19 mouse cellular contexts compared by ENCODE assay signal in genomic region chr8:5601116-5601515, GRCm38 (mm10).
DNase-seq lines count a peak whose midpoint lies in the region; ATAC-seq and TF ChIP-seq lines count a peak whose summit lies in the region.
"Had no signal": no experiment of that assay in that cellular context is flagged by ENCODE, and none has a peak within 500 bp of the region (broad histone marks: within the 10 kb centered on the region; RNA-seq: fewer than 3 reads in every experiment).

No protein-coding gene starts in this region.

- TF ChIP-seq CTCF in gastrocnemius, adult 2 months (IDR thresholded peaks at IDR 0.05) = no peak

- no peak overlapping the region for H3K4me3 ChIP-seq in midbrain, embryonic 14.5 days (replicated peaks; ENCODE audit: low read depth, low read length)
- no peak overlapping the region for H3K4me3 ChIP-seq in midbrain, embryonic 11.5 days (ENCODE audit: low read depth, low read length)
- H3K4me3 ChIP-seq in gastrocnemius, adult 2 months = no peak overlapping the region
- H3K4me3 ChIP-seq: embryonic facial prominence, embryonic 13.5 days; hindbrain, embryonic 10.5 days had no signal

- H3K4me1 ChIP-seq in midbrain, embryonic 14.5 days (ENCODE audit: control insufficient read depth, insufficient read depth, low read length) = no peaks in the 10 kb centered on the region
- no peaks in the 10 kb centered on the region for H3K4me1 ChIP-seq in midbrain, embryonic 11.5 days (ENCODE audit: control insufficient read depth, insufficient read depth, low read length)
- H3K4me1 ChIP-seq: embryonic facial prominence, embryonic 13.5 days; hindbrain, embryonic 10.5 days had no signal

- H3K9me3 ChIP-seq in midbrain, embryonic 14.5 days (ENCODE audit: control insufficient read depth, low read length) = no peaks in the 10 kb centered on the region
- H3K9me3 ChIP-seq in midbrain, embryonic 11.5 days (ENCODE audit: control insufficient read depth, low read length) = no peaks in the 10 kb centered on the region
- H3K9me3 ChIP-seq: embryonic facial prominence, embryonic 13.5 days; hindbrain, embryonic 10.5 days had no signal

- H3K27ac ChIP-seq in midbrain, embryonic 14.5 days (replicated peaks; ENCODE audit: low read depth, low read length) = no peak overlapping the region
- H3K27ac ChIP-seq in midbrain, embryonic 11.5 days (ENCODE audit: low read depth, low read length) = no peak overlapping the region
- no peak overlapping the region for H3K27ac ChIP-seq in gastrocnemius, adult 2 months
- H3K27ac ChIP-seq: embryonic facial prominence, embryonic 13.5 days; hindbrain, embryonic 10.5 days had no signal

- H3K36me3 ChIP-seq in midbrain, embryonic 14.5 days (ENCODE audit: control insufficient read depth, insufficient read depth, low read length) = no peaks in the 10 kb centered on the region
- H3K36me3 ChIP-seq in midbrain, embryonic 11.5 days (ENCODE audit: control insufficient read depth, insufficient read depth, low read length) = no peaks in the 10 kb centered on the region
- H3K36me3 ChIP-seq: embryonic facial prominence, embryonic 13.5 days; hindbrain, embryonic 10.5 days had no signal

- intact Hi-C loops in gastrocnemius, adult 2 months (cut with DNase I) = no loop called here

- H3K9ac ChIP-seq in midbrain, embryonic 14.5 days (replicated peaks; ENCODE audit: low read length) = no peak overlapping the region
- H3K9ac ChIP-seq in midbrain, embryonic 11.5 days (ENCODE audit: low read length) = no peak overlapping the region
- H3K9ac ChIP-seq: embryonic facial prominence, embryonic 13.5 days; liver, postnatal 0 days had no signal

- no peaks in the 10 kb centered on the region for H3K27me3 ChIP-seq in midbrain, embryonic 14.5 days (ENCODE audit: control insufficient read depth, insufficient read depth, low read length)
- no peaks in the 10 kb centered on the region for H3K27me3 ChIP-seq in midbrain, embryonic 11.5 days (ENCODE audit: control insufficient read depth, insufficient read depth, low read length)
- H3K27me3 ChIP-seq: embryonic facial prominence, embryonic 13.5 days; Patski had no signal

- no peak overlapping the region for H3K4me2 ChIP-seq in midbrain, embryonic 14.5 days (ENCODE audit: low read length)
- no peak overlapping the region for H3K4me2 ChIP-seq in midbrain, embryonic 11.5 days
- H3K4me2 ChIP-seq: embryonic facial prominence, embryonic 13.5 days had no signal

- ATAC-seq in midbrain, embryonic 14.5 days (ENCODE audit: low FRiP score, low TSS enrichment) = no peak
- no peak for ATAC-seq in midbrain, embryonic 11.5 days (ENCODE audit: low FRiP score)
- ATAC-seq: forebrain, embryonic 16.5 days; intestine, embryonic 16.5 days; liver, postnatal 0 days; Patski had no signal

- 63% methylated on average over 2 of the region's 2 CpGs for WGBS in midbrain, embryonic 14.5 days
- WGBS in midbrain, embryonic 11.5 days = 59% methylated on average over 2 of the region's 2 CpGs

- DNase-seq in adrenal gland, postnatal 25 days = peak; percentile 3
- DNase-seq in adrenal gland, adult 18-20 months (ENCODE audit: low spot score in 2 of 2) = no peak
- peak; percentile 9 for DNase-seq in midbrain, embryonic 14.5 days
- DNase-seq in midbrain, embryonic 11.5 days (ENCODE audit: low spot score, missing footprints) = no peak
- DNase-seq in cerebellum, adult 18-20 months = peak; percentile 91
- peak; percentile 91 to 93 for DNase-seq in cerebellum, postnatal 25 days
- no peak for DNase-seq in right cerebral cortex, postnatal 4 days
- DNase-seq in gastrocnemius, adult 2 months = no peak
- DNase-seq: adrenal gland, postnatal 10 days; kidney, postnatal 4 days; layer of hippocampus, postnatal 36 days; liver, postnatal 0 days; lung, postnatal 10 days; thymus, postnatal 36 days had no signal

Comparison
In these comparisons a context has a peak if more than half of its experiments do, and no peak if none do; other contexts are left out.
1. DNase-seq: peak in adrenal gland, postnatal 25 days (single experiment), midbrain, embryonic 14.5 days (single experiment), cerebellum, adult 18-20 months (2 of 2) and cerebellum, postnatal 25 days (2 of 2); none in adrenal gland, adult 18-20 months (0 of 2), midbrain, embryonic 11.5 days (single experiment), right cerebral cortex, postnatal 4 days (single experiment) and gastrocnemius, adult 2 months (single experiment).